Mouse (Mus musculus) adrenal gland, adult 2 months (tissue): Measurements from ENCODE around the gene Anks1b. TPM values are rescaled to one million over a fixed set of nuclear protein-coding genes. Genes with fewer than 3 reads are reported as not detected.

Experiments used
- DNase-seq: peaks from one replicate; pipeline ENCODE4 v3.0.0; 2021
- polyA plus RNA-seq: library from polyadenylated mRNA; depleted of rRNA; stranded (reverse); fragments of >200 nt; gene quantifications from 2 replicates; pipeline ENCODE4 v1.2.3, GENCODE M21; 2012
- total RNA-seq, 2 experiments: library from RNA; stranded (reverse); gene quantifications; 2 replicates each; pipeline ENCODE4 v1.2.3; 2021

Anks1b gene
- total and polyA plus RNA-seq, 3 experiments = 0.31 to 0.86 (median 0.72) TPM

GRCm38 (mm10) chr10:90814412-90814811 lies 941.1 kb downstream of the Anks1b start:
- DNase-seq = no peak

DNA sequence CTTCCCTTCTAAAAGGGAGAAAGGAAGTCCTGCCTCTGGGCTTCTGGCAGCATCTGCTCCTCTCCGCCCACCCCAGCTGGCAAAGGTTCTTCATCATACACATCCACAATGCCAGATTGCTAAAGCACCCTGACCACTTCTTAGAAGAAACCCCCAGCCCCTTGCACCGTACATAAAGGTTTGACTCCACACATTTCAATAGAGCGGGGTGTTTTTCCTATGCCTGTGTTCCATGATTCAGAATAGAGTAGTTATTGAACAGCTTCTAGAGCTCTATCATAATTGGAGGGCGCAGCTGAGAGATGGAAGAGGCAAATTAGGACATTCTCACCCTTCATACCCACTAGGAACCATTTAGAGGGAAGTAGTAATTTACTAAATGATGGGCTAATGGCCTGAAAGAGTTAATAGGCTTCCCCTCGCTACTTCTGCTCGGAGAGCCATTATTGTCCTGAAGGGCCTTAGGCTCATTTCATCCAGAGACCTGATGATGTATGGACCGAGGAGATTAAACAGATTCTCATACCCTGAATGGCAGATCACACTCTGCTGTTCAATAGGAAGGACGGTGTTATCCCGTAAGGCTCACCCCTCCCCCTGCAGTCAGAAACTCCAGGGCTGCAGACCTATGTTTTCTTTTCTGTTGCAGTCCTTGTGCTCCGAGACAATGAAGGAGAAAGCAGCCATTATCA lies 945.1 kb downstream of the Anks1b start:
- no peak for DNase-seq

DNA sequence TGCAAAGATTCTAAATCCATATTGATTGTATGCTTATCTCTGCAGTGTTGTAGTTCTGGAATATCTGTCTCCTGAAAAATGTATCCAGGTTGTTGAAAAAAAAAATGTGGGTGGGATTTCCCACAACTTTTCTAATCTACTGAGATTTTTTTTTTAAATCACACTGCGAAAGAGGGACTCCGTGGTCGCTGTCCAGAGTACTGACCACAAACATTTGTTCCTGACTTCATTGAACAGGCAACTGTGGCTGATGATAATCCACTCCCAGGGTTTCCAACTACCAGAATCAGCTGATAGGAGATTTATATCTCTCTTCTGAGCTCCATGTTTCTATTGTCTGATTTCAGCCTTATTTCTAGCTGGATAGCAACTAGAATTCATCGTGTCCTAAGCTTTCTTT lies 950.1 kb downstream of the Anks1b start:
- DNase-seq = no peak

GRCm38 (mm10) chr10:90824692-90825091 lies 951.4 kb downstream of the Anks1b start:
- DNase-seq = no peak

DNA sequence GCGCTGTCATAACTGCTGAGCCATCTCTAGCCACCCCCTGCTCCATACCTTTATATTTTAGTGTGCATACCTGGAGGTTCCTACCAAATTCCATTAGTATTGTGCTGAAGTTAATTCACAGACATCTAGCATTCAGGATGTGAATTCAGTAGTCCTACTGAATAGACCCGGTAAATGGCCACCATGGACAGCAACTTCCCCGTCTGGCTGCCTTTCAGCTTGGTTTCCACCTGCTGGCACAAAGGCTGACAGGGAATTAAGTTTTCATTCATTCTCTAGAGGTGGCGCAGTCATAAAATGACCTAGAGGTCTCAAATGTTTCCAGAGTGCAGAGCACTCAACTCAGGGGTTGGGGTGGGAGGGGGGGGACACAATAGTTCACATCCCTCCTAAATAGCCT lies 953.6 kb downstream of the Anks1b start:
- no peak for DNase-seq

- DNase-seq = no peak
Observed at GRCm38 (mm10) chr10:90828581-90829393, 955.5 kb downstream of the Anks1b start.

DNA sequence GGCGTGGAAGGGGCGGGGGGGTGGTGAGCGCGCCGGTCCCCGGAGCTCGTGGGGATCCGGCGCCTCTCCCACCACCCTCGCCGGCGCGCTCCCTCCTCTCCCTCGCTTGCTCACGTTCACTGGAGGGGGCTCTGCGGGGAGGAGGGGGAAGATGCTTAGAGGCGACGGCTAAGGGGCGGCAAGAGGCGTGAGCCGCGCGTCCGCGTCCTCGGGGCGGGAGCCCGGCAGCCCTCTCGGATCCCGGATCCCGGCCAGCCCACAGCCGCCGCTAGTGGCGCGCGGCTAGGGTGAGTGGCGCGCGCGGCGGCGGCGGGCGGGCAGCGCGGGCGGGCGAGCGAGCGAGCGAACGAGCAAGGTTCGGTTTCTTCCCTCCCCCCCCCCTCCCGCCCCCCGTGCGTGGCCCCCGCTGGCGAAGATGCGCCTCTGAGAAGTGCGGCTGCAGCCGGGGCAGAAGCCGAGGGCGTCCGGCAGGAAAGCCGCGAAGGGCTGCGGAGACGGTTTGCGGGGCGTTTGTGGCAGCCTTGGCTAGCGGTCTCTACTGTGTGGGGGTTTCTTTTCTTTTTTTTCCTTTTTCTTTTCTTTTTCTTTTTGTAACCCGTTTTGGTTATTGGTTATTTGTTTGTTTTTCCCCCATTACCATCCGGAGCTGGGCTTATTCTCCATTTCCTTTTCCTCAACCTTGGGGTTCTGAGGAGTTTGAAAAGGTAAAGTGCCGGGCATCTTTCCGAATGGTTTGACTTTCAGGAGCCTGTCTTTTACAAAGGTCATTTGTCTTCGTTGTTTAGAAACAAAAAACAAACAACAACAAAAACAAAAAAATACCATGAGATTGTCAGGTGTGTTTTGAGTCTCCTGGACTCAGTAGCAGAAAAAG lies 956.3 kb downstream of the Anks1b start:
- DNase-seq = no peak

DNA sequence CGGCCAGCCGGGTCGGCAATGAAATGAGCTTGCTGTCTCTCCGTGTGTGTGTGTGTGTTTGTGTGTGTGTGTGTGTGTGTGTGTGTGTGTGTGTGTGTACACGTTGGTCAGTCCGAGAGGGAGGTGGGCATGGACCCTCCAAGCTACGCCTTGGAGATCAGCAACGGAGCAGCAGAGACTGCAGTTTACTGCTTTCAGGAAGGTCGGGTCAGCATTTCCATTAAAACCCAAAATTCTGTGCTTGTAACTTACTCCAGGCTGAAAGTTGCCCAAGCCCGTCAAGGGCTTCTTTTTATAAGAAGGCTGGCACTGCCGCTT lies 956.9 kb downstream of the Anks1b start:
- no peak for DNase-seq

GRCm38 (mm10) chr10:90830591-90831287 lies 957.4 kb downstream of the Anks1b start:
- no peak for DNase-seq

DNA sequence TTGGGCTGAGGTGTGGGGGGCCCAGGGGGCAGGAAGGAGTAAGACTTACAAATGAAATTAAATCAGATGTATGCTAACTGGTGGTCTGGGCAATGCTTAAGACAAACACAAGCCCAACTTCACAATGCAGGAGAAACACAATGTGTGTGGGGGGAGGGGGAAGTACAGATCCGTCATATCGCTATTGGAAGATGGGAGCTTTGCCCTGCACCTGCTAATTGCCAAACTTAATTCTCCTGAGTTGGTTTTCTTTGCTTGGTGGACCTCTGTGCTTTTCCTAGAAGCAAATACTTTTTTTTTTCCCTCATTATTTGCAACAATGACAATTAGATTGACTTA lies 957.9 kb downstream of the Anks1b start:
- DNase-seq = no peak

DNA sequence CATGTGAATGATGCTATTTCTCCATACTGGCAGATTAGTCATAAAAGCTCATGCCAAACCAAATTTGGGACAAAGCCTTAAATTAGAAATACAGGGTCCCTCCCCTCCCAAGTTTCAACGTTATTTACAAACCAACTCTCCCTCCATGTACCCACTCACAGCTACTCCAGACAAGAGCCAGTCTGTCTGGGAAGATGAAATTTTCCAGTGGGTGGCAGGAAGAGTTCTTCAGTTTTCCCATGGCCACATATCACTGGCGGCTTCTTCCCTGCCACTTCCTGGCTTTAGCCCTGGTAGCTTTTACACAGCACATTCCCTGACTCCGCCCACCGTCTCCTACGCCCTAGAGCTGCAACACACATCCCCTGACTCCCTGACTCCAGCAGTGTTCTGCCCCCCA lies 961.0 kb downstream of the Anks1b start:
- no peak for DNase-seq

- DNase-seq = no peak
Observed at GRCm38 (mm10) chr10:90835195-90835594, 961.9 kb downstream of the Anks1b start.

- no peak for DNase-seq
Observed at GRCm38 (mm10) chr10:90839611-90840335, 966.5 kb downstream of the Anks1b start.

DNA sequence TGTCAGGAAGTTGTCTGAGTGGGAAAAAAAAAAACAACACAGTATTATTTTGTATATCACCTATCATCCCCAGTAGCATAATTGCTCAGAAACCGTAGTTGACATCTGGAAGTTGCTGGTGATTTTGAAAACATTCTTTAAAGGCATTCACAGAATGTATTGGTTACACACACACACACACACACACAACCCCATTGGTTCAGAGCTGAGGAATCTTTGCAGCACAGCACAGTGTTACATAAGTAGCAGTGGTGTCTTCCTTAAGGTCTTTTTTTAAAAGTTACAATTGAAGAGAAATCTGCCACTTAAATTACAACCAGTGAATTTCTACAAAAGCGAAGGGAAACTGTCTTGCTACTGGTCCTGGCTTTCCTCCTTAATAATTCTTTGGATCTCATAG lies 969.1 kb downstream of the Anks1b start:
- DNase-seq = no peak

DNA sequence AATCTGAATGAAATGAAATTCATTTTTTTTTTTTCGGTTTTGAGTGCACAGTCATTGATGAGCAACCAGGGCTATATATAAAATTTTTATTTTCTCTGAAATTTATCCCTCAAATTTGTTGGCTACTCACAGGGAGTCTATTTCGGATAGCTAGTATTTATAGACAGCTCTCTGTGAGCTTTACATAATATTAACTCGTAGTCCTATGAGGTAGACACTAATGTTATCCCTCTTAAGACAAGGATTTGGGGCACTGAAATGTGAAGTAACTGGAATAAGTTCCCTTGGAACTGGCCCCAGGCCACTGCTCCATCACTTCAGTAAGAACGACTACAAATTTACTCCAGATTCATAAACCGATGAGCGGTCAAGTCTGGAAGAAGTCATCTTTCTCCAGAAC lies 977.8 kb downstream of the Anks1b start:
- DNase-seq = no peak

- no peak for DNase-seq
Observed at GRCm38 (mm10) chr10:90851999-90852398, 978.7 kb downstream of the Anks1b start.

- DNase-seq = no peak
Observed at GRCm38 (mm10) chr10:90852432-90852831, 979.1 kb downstream of the Anks1b start.

DNA sequence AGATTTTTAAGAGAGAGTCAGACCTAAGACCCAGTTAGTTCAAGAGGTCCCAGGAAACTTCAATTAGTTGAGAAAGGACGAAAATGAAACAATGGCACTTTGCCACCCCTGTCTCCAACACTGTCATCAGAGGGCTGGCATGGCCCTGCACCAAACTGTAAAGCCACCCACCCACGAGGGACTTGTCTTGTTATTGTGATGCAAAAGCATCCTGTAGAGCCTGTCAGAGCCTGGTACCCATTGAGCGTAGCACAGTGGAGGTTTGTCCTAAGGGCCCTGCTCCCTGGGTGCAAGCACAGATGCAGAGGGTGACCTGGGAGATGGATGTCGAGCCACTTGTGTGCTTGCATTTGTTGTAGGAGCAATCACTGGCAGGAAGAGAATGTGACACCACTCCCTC lies 983.4 kb downstream of the Anks1b start:
- DNase-seq = no peak

GRCm38 (mm10) chr10:90859665-90860523 lies 986.6 kb downstream of the Anks1b start:
- DNase-seq = no peak

GRCm38 (mm10) chr10:90863881-90864598 lies 990.7 kb downstream of the Anks1b start:
- no peak for DNase-seq
